Mouse (Mus musculus): ENCODE data around the gene Tceanc. TPM values are rescaled to one million over a fixed set of nuclear protein-coding genes. Genes with fewer than 3 reads are reported as not detected.

Tceanc gene
- polyA plus RNA-seq, 1 experiment, result 0.42 TPM

DNA sequence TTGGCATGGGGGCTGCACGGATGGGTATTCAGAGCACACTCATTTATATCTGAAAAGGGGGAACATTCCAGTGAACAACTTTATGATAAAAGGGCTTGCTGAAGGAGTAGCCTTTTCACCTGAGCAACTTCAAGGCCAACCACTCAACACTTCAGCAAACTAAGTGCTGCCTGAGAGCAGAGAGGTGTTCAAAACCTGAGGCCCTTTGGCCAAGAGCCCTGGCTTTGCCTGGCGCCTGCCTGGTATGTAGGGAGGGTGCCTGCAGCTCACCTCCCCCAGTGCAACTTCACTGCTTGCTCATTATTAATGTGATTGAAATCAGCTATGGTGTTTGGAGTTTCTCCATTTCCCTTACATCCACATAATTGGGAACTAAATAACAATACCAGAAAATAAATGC is 28.1 kb upstream of the Tceanc start:
- Histone ChIP-seq H3K4me3 (ENCODE audit: insufficient read depth, poor library complexity, severe bottlenecking) (no peak overlapping the region), H3K27me3 (ENCODE audit: control insufficient read depth, insufficient read depth, insufficient read length) (no peaks in the 10 kb centered on the region), H3K36me3 (ENCODE audit: control insufficient read depth, insufficient read depth) (no peaks in the 10 kb centered on the region), H3K79me3 (ENCODE audit: low read depth) (no peaks in the 10 kb centered on the region), H3ac (ENCODE audit: control insufficient read depth, insufficient read length, low read depth) (no peak overlapping the region), H3K79me2 (ENCODE audit: control insufficient read depth, insufficient read depth) (no peaks in the 10 kb centered on the region)
- no peak for TF ChIP-seq CTCF (IDR thresholded peaks at IDR 0.05; ENCODE audit: control insufficient read depth, insufficient read depth, insufficient read length)
- TF ChIP-seq FOSL1 (IDR thresholded peaks at IDR 0.05; ENCODE audit: insufficient read depth, low read length, poor library complexity, severe bottlenecking), result no peak
- TF ChIP-seq MYOD1 (IDR thresholded peaks at IDR 0.05; ENCODE audit: control insufficient read depth, insufficient read length, low read depth), result no peak
- TF ChIP-seq MYOG (IDR thresholded peaks at IDR 0.05; ENCODE audit: control insufficient read depth, extremely low read depth, insufficient read length), result no peak
- no peak for TF ChIP-seq MAX (IDR thresholded peaks at IDR 0.05)
- no peak for TF ChIP-seq USF1 (IDR thresholded peaks at IDR 0.05; ENCODE audit: low read depth)

GRCm38 (mm10) chrX:166535138-166535537 is 16.8 kb upstream of the Tceanc start:
- no peak for TF ChIP-seq CEBPB (IDR thresholded peaks at IDR 0.05; ENCODE audit: low read depth)
- Histone ChIP-seq H3K79me3 (ENCODE audit: low read depth) (no peaks in the 10 kb centered on the region), H3K36me3 (ENCODE audit: control insufficient read depth, insufficient read depth) (no peaks in the 10 kb centered on the region), H3K79me2 (ENCODE audit: control insufficient read depth, insufficient read depth) (no peaks in the 10 kb centered on the region), H3K4me3 (ENCODE audit: insufficient read depth, poor library complexity, severe bottlenecking) (no peak overlapping the region), H3K27me3 (ENCODE audit: control insufficient read depth, insufficient read depth, insufficient read length) (no peaks in the 10 kb centered on the region), H3ac (ENCODE audit: control insufficient read depth, insufficient read length, low read depth) (no peak overlapping the region)

- Histone ChIP-seq H3K4me3 (ENCODE audit: insufficient read depth, poor library complexity, severe bottlenecking) (no peak overlapping the region), H3K36me3 (ENCODE audit: control insufficient read depth, insufficient read depth) (no peaks in the 10 kb centered on the region), H3K79me3 (ENCODE audit: low read depth) (no peaks in the 10 kb centered on the region), H3ac (ENCODE audit: control insufficient read depth, insufficient read length, low read depth) (no peak overlapping the region), H3K79me2 (ENCODE audit: control insufficient read depth, insufficient read depth) (no peaks in the 10 kb centered on the region), H3K27me3 (ENCODE audit: control insufficient read depth, insufficient read depth, insufficient read length) (no peaks in the 10 kb centered on the region)
- TF ChIP-seq CEBPB (IDR thresholded peaks at IDR 0.05; ENCODE audit: low read depth), result no peak
- TF ChIP-seq MYOG (IDR thresholded peaks at IDR 0.05; ENCODE audit: control insufficient read depth, extremely low read depth, insufficient read length), result no peak
- no peak for TF ChIP-seq MAX (IDR thresholded peaks at IDR 0.05)
- no peak for TF ChIP-seq MYOD1 (IDR thresholded peaks at IDR 0.05; ENCODE audit: control insufficient read depth, insufficient read length, low read depth)
- TF ChIP-seq CTCF (IDR thresholded peaks at IDR 0.05; ENCODE audit: control insufficient read depth, insufficient read depth, insufficient read length), result no peak
- no peak for TF ChIP-seq USF1 (IDR thresholded peaks at IDR 0.05; ENCODE audit: low read depth)
- TF ChIP-seq FOSL1 (IDR thresholded peaks at IDR 0.05; ENCODE audit: insufficient read depth, low read length, poor library complexity, severe bottlenecking), result no peak
Measured at GRCm38 (mm10) chrX:166533432-166533831, 15.1 kb upstream of the Tceanc start.

DNA sequence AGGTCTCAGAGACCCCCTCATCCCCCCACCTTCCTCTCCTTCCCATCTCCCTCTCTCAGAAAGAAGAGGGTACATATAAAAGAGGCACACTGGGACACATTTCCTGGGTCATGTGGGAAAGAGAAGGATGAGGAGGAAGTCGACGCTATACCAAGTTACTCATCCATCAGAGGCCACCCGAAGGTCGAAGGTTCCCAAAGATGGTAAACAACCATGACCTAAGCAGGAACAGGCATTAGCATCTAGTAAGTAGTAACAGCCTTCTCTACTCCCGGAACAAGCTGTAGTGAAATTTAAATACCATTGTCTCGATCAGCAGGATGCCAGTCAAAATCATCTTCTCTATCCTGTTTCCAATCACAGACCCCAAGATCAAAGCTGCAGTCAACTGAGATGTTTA is 13.3 kb upstream of the Tceanc start:
- no peaks in the 10 kb centered on the region for H3K79me3 ChIP-seq (ENCODE audit: low read depth)
- no peaks in the 10 kb centered on the region for H3K36me3 ChIP-seq (ENCODE audit: control insufficient read depth, insufficient read depth)
- no peak overlapping the region for H3K4me3 ChIP-seq (ENCODE audit: insufficient read depth, poor library complexity, severe bottlenecking)
- no peaks in the 10 kb centered on the region for H3K27me3 ChIP-seq (ENCODE audit: control insufficient read depth, insufficient read depth, insufficient read length)
- TF ChIP-seq CEBPB (IDR thresholded peaks at IDR 0.05; ENCODE audit: low read depth) (no peak), CTCF (IDR thresholded peaks at IDR 0.05; ENCODE audit: control insufficient read depth, insufficient read depth, insufficient read length) (no peak), USF1 (IDR thresholded peaks at IDR 0.05; ENCODE audit: low read depth) (no peak), MAX (IDR thresholded peaks at IDR 0.05) (no peak), MYOD1 (IDR thresholded peaks at IDR 0.05; ENCODE audit: control insufficient read depth, insufficient read length, low read depth) (no peak), FOSL1 (IDR thresholded peaks at IDR 0.05; ENCODE audit: insufficient read depth, low read length, poor library complexity, severe bottlenecking) (no peak), MYOG (IDR thresholded peaks at IDR 0.05; ENCODE audit: control insufficient read depth, extremely low read depth, insufficient read length) (no peak)
- no peak overlapping the region for H3ac ChIP-seq (ENCODE audit: control insufficient read depth, insufficient read length, low read depth)
- no peaks in the 10 kb centered on the region for H3K79me2 ChIP-seq (ENCODE audit: control insufficient read depth, insufficient read depth)

- no peak for TF ChIP-seq MYOD1 (IDR thresholded peaks at IDR 0.05; ENCODE audit: control insufficient read depth, insufficient read length, low read depth)
- no peak for TF ChIP-seq FOSL1 (IDR thresholded peaks at IDR 0.05; ENCODE audit: insufficient read depth, low read length, poor library complexity, severe bottlenecking)
- no peak for TF ChIP-seq MAX (IDR thresholded peaks at IDR 0.05)
- no peak for TF ChIP-seq CTCF (IDR thresholded peaks at IDR 0.05; ENCODE audit: control insufficient read depth, insufficient read depth, insufficient read length)
- no peak for TF ChIP-seq MYOG (IDR thresholded peaks at IDR 0.05; ENCODE audit: control insufficient read depth, extremely low read depth, insufficient read length)
- TF ChIP-seq CEBPB (IDR thresholded peaks at IDR 0.05; ENCODE audit: low read depth), result no peak
- TF ChIP-seq USF1 (IDR thresholded peaks at IDR 0.05; ENCODE audit: low read depth), result no peak
- Histone ChIP-seq H3K4me3 (ENCODE audit: insufficient read depth, poor library complexity, severe bottlenecking) (no peak overlapping the region), H3K79me2 (ENCODE audit: control insufficient read depth, insufficient read depth) (no peaks in the 10 kb centered on the region), H3K27me3 (ENCODE audit: control insufficient read depth, insufficient read depth, insufficient read length) (no peaks in the 10 kb centered on the region), H3K36me3 (ENCODE audit: control insufficient read depth, insufficient read depth) (no peaks in the 10 kb centered on the region), H3K79me3 (ENCODE audit: low read depth) (no peaks in the 10 kb centered on the region), H3ac (ENCODE audit: control insufficient read depth, insufficient read length, low read depth) (no peak overlapping the region)
Measured at GRCm38 (mm10) chrX:166528126-166528525, 9.8 kb upstream of the Tceanc start.

DNA sequence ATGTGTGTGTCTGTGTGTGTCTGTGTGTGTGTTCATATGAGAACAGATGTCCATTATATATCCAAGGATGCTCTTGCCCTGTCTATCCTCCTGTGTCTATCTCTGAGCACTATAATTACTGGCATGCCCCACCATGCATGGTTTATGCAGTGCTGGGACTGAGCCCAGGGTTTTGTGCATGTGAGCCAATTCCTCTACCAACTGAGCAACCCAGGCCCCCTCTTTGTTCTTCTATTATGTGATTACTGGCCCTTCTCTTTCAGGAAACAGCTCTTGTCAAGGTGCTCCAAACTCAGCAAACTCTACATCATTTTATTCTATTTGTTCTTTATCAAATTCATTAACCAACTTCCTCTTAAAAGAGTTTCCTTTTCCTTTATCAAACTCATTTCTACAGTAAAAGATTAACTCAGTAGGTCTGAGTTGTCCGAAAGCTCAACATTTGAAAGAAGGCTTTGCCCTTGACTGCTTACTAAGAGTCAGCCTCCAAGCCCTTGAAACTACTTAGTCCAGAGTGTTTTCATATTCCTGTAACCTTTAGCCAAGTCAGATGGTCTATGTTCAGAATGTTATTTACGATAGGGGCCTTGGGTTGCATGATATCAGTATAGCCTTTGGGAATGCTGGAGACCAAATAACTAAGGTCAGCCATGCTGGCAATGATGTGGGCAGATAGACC is 7.4 kb upstream of the Tceanc start:
- Histone ChIP-seq H3K79me3 (ENCODE audit: low read depth) (no peaks in the 10 kb centered on the region), H3K36me3 (ENCODE audit: control insufficient read depth, insufficient read depth) (no peaks in the 10 kb centered on the region), H3K27me3 (ENCODE audit: control insufficient read depth, insufficient read depth, insufficient read length) (no peaks in the 10 kb centered on the region), H3K4me3 (ENCODE audit: insufficient read depth, poor library complexity, severe bottlenecking) (no peak overlapping the region), H3ac (ENCODE audit: control insufficient read depth, insufficient read length, low read depth) (no peak overlapping the region), H3K79me2 (ENCODE audit: control insufficient read depth, insufficient read depth) (no peaks in the 10 kb centered on the region)
- TF ChIP-seq MAX (IDR thresholded peaks at IDR 0.05) (no peak), MYOD1 (IDR thresholded peaks at IDR 0.05; ENCODE audit: control insufficient read depth, insufficient read length, low read depth) (no peak), FOSL1 (IDR thresholded peaks at IDR 0.05; ENCODE audit: insufficient read depth, low read length, poor library complexity, severe bottlenecking) (no peak), USF1 (IDR thresholded peaks at IDR 0.05; ENCODE audit: low read depth) (no peak), CTCF (IDR thresholded peaks at IDR 0.05; ENCODE audit: control insufficient read depth, insufficient read depth, insufficient read length) (no peak), MYOG (IDR thresholded peaks at IDR 0.05; ENCODE audit: control insufficient read depth, extremely low read depth, insufficient read length) (no peak), CEBPB (IDR thresholded peaks at IDR 0.05; ENCODE audit: low read depth) (no peak)
